Mouse (Mus musculus): ENCODE results near the gene Vmn1r168. TPM values are rescaled to one million over a fixed set of nuclear protein-coding genes. Genes with fewer than 3 reads are reported as not detected.

Gene Vmn1r168
- polyA plus RNA-seq (2014; fragmentation: Illumina TruSeq; extraction: RNeasy Lipid Tissue Mini Kit (QIAGEN cat#74804); ENCODE audit: low read depth, low replicate concordance): not detected

GRCm38 (mm10) chr7:23539432-23539831, at the start of gene Vmn1r168:
Gene Vmn1r168, plus strand, starts transcription at chr7:23539732.

GRCm38 (mm10) chr7:23507106-23507505, 32.4 kb upstream of the Vmn1r168 start, which contains the start of gene Vmn1r167:
Gene Vmn1r167, minus strand, starts transcription at chr7:23507206.

DNA sequence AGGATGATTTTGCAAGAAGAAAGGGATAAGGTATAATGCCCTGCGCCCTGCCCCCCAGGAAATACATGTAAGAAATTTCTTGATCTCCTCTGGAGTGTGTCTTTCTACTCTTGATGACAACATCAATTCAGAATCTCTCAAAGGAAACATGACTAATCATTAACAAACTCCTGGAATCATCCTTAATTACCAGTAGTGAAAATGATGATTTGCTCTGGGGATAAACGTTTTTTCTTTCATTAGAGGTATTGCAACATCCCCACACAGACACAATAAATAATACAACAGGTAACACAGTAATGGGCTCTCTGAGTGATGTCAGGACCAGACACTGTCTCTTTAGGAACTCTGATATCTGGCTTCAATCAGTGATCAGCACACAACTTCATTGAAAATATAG, 35.7 kb downstream of the Vmn1r168 start, which contains the start of gene Vmn1r169:
Gene Vmn1r169, plus strand, starts transcription at position 301 of the 400 bp plus-strand sequence.

Other genes starting within 250 kb of the Vmn1r168 start
- gene Nlrp4e, start 238.5 kb upstream of the Vmn1r168 start, polyA plus RNA-seq (2014; fragmentation: Illumina TruSeq; extraction: RNeasy Lipid Tissue Mini Kit (QIAGEN cat#74804); ENCODE audit: low read depth, low replicate concordance): not detected
- gene Nlrp5, start 153.8 kb upstream of the Vmn1r168 start, polyA plus RNA-seq (2014; fragmentation: Illumina TruSeq; extraction: RNeasy Lipid Tissue Mini Kit (QIAGEN cat#74804); ENCODE audit: low read depth, low replicate concordance): not detected
- gene Vmn1r167, start 32.5 kb upstream of the Vmn1r168 start, polyA plus RNA-seq (2014; fragmentation: Illumina TruSeq; extraction: RNeasy Lipid Tissue Mini Kit (QIAGEN cat#74804); ENCODE audit: low read depth, low replicate concordance): not detected
- not detected for gene Vmn1r169, start 35.8 kb downstream of the Vmn1r168 start, polyA plus RNA-seq (2014; fragmentation: Illumina TruSeq; extraction: RNeasy Lipid Tissue Mini Kit (QIAGEN cat#74804); ENCODE audit: low read depth, low replicate concordance)
- not detected for gene Vmn1r170, start 66.4 kb downstream of the Vmn1r168 start, polyA plus RNA-seq (2014; fragmentation: Illumina TruSeq; extraction: RNeasy Lipid Tissue Mini Kit (QIAGEN cat#74804); ENCODE audit: low read depth, low replicate concordance)
- not detected for gene Vmn1r171, start 91.0 kb downstream of the Vmn1r168 start, polyA plus RNA-seq (2014; fragmentation: Illumina TruSeq; extraction: RNeasy Lipid Tissue Mini Kit (QIAGEN cat#74804); ENCODE audit: low read depth, low replicate concordance)
- gene Vmn1r172, start 118.6 kb downstream of the Vmn1r168 start, polyA plus RNA-seq (2014; fragmentation: Illumina TruSeq; extraction: RNeasy Lipid Tissue Mini Kit (QIAGEN cat#74804); ENCODE audit: low read depth, low replicate concordance): not detected
- not detected for gene Vmn1r173, start 161.0 kb downstream of the Vmn1r168 start, polyA plus RNA-seq (2014; fragmentation: Illumina TruSeq; extraction: RNeasy Lipid Tissue Mini Kit (QIAGEN cat#74804); ENCODE audit: low read depth, low replicate concordance)
- not detected for gene Vmn1r174, start 212.5 kb downstream of the Vmn1r168 start, polyA plus RNA-seq (2014; fragmentation: Illumina TruSeq; extraction: RNeasy Lipid Tissue Mini Kit (QIAGEN cat#74804); ENCODE audit: low read depth, low replicate concordance)

Data from adipose tissue, adult 10 weeks (tissue).